Mouse (Mus musculus) midbrain, embryonic 11.5 days (tissue): ENCODE results near the gene Gm11172. TPM values are rescaled to one million over a fixed set of nuclear protein-coding genes. Genes with fewer than 3 reads are reported as not detected.
A peak's percentile ranks its signal among the peaks of the same experiment; 100 is the strongest.

Experiments used
- ATAC-seq: fragments of 200-750 bp; cut with Nextera tagmentation; 2 replicates; pipeline ENCODE4 v1.8.0; 2017; ENCODE audit warnings: moderate TSS enrichment, moderate library complexity; ENCODE audit not compliant: low FRiP score
- DNase-seq: peaks from one replicate; pipeline ENCODE4 v3.0.0; 2015; ENCODE audit warnings: low spot score; ENCODE audit errors: missing footprints
- H3K27ac ChIP-seq: fragments of 300-500 bp; sonication (generic); 2 replicates; pipeline ENCODE4 v1.5.1; 2014; ENCODE audit warnings: low read depth, low read length
- H3K27me3 ChIP-seq: fragments of 300-500 bp; sonication (generic); 2 replicates; pipeline ENCODE4 v1.6.1; 2014; ENCODE audit warnings: mild to moderate bottlenecking, low read length, moderate library complexity, mixed read lengths; ENCODE audit not compliant: control insufficient read depth, insufficient read depth
- H3K36me3 ChIP-seq: fragments of 300-500 bp; sonication (generic); 2 replicates; pipeline ENCODE4 v1.6.1; 2014; ENCODE audit warnings: mild to moderate bottlenecking, low read length, moderate library complexity, mixed read lengths; ENCODE audit not compliant: control insufficient read depth, insufficient read depth
- H3K4me1 ChIP-seq: fragments of 300-500 bp; sonication (generic); 2 replicates; pipeline ENCODE4 v1.6.1; 2014; ENCODE audit warnings: low read length; ENCODE audit not compliant: control insufficient read depth, insufficient read depth
- H3K4me2 ChIP-seq: fragments of 300-500 bp; sonication (generic); 2 replicates; pipeline ENCODE4 v1.6.1; 2014; ENCODE audit warnings: mild to moderate bottlenecking, moderate library complexity
- H3K4me3 ChIP-seq: fragments of 300-500 bp; sonication (generic); 2 replicates; pipeline ENCODE4 v1.5.1; 2014; ENCODE audit warnings: low read depth, low read length
- H3K9ac ChIP-seq: fragments of 300-500 bp; sonication (generic); 2 replicates; pipeline ENCODE4 v1.6.1; 2014; ENCODE audit warnings: low read length
- H3K9me3 ChIP-seq: fragments of 300-500 bp; sonication (generic); 2 replicates; pipeline ENCODE4 v1.6.1; 2016; ENCODE audit warnings: low read length; ENCODE audit not compliant: control insufficient read depth
- WGBS: fragments of 180-500 bp; shearing (Covaris S2); extraction: QIAGEN DNeasy Blood & Tissue Kit; methylation state at CpG from one replicate; pipeline ENCODE4 v1.1.7; 2014; 5-methylcytosine and 5-hydroxymethylcytosine counted together
- polyA plus RNA-seq: library from polyadenylated mRNA; unstranded; fragments of >200 nt; fragmentation: Nextera tagmentation; extraction: Ambion mirVana; gene quantifications from 2 replicates; pipeline ENCODE4 v1.2.1, GENCODE M21; 2014

Gm11172 gene
- polyA plus RNA-seq, 1 experiment from 2014 or later = not detected

DNA sequence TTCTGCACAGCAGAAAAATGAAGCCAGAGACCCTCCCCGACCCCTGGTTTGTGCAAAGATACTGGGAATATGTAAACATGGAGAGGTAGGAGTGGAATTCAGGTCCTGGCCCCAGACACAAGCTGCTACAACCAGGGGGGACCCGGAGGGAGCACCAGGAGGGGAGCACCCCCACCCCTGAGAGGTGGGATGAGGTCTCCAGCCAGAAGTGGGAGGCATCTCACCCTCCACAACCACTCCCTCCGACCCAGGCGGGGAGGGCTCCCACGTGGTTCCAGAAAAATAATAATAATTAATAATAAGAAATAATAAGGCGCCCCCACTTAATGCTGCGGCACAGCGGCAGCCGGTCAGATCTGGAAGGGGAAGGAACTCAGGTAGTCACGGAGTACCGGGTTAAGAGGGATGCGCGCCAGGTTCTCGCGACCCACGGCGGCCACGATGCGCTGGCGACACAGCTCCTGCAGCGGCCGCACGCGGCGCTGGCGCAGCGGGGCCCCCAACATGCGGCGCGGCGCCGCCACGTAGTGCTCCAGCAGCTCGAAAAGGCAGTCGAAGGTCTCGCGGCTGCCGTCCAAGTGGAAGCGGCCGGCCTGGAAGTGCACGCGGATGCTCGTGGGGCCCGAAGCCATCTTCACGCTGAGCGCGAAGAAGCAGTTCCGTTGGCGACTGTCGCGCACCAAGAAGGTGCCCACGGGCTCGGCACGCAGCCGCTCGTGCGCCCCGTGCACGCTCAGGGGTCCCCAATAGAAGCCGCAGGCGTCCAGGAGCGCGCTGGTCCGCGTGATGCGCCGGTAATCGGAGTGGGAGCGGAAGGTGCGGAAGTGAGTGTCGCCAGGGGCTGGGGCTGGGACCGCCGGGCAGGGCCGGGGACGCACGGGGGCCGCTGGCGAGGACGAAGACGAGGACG is 28.6 kb upstream of the Gm11172 start:
- H3K27ac ChIP-seq = no peak overlapping the region
- no peaks in the 10 kb centered on the region for H3K9me3 ChIP-seq
- H3K4me2 ChIP-seq = peak overlapping the region; percentile 99
- H3K36me3 ChIP-seq = no peaks in the 10 kb centered on the region
- WGBS = 3% methylated on average over 81 of the region's 81 CpGs
- H3K4me1 ChIP-seq = peaks cover 10% of the 10 kb centered on the region
- ATAC-seq (no peak), DNase-seq (peak; percentile 94)
- H3K27me3 ChIP-seq = peaks cover 15% of the 10 kb centered on the region
- H3K9ac ChIP-seq = peak overlapping the region; percentile 76
- peak overlapping the region; percentile 71 for H3K4me3 ChIP-seq

DNA sequence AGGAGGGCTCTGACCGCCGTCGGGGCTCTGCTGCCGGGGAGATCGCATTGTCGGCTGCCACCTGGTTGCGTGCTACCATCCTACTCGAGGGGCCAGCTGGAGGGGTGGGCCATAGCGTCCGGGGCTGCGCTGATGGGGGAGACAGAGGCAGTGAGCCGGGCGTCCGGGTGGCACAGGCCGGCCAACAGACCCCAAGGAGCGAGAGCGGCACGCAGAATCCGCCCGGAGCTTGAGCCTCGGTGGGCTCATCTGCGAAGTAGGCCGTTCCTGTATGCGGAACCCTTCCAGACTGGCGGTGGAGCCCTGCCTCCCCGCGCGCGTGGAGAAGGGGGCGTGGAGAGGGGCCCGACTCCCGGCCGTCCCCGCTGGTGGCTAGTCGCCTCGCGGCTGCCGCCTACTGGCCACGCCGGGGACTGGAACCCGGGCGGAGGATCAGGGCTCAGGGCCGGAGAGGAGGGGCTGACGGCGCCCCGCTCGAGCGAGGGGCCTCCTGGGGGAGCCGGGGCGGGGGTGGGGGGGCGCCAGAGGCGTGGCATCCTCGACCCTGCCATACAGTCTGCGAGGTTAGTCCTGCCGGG is 27.8 kb upstream of the Gm11172 start:
- Histone ChIP-seq H3K36me3 (no peaks in the 10 kb centered on the region), H3K27ac (peak overlapping the region; percentile 67), H3K4me2 (peak overlapping the region; percentile 99), H3K9ac (peak overlapping the region; percentile 76), H3K9me3 (no peaks in the 10 kb centered on the region), H3K4me3 (peak overlapping the region; percentile 71), H3K27me3 (peaks cover 15% of the 10 kb centered on the region), H3K4me1 (peaks cover 10% of the 10 kb centered on the region)
- WGBS = under 1% methylated on average over 47 of the region's 55 CpGs
- ATAC-seq (peak; percentile 79), DNase-seq (peak; percentile 100)

DNA sequence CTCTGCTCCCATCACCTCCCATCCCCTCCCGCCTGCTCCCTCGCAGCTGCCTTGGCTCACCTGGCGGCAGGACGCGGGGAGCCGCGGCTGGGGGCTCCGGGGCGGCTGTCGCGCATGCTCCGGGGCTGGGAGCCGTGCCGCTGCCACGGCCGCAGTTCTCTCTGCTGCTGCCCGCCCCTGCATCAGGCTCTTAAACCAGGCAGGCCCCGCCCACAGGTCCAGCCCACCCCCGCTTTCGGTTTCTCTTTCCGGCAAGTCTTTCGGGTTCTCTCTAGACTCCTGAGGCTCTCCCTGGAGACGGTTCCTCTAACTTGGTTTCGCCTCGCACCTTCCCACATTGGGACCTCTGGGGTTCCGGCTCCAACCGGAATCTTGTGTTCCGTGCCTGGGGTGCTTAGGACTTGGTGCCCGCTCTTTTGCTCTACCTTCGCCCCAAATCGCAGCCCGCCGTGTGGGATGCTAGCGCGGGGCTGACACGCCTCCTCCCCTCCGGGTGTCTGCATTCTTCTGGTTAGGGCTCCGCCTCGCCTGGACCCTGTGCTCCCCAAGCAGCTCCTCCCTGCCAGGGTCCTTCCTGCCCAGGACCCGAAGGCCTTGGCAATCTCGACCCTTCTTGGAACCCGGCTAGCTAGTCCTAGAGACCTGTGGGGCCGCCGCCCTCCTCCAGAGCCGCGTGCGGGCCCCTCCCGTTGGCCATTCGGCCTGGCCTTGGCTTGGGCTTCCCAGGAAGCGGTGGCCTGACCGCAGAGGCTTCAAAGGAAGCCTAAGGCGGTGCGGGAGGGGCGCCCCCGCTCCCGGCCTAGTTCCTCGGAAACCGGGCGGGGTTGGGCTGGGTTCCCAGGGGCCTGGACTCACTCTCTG is 27.1 kb upstream of the Gm11172 start, which contains the start of gene Socs1:
TSS of gene Socs1 (minus strand) at position 166 of the 861 bp plus-strand sequence.
- H3K9ac ChIP-seq = peak within 1 kb of the TSS; percentile 76
- peaks cover 15% of the 10 kb centered on the region for H3K27me3 ChIP-seq
- ATAC-seq (peak; percentile 86), DNase-seq (peak; percentile 99)
- peak within 1 kb of the TSS; percentile 71 for H3K4me3 ChIP-seq
- under 1% methylated on average over 56 of the region's 59 CpGs for WGBS
- no peaks in the 10 kb centered on the region for H3K36me3 ChIP-seq
- H3K9me3 ChIP-seq = no peaks in the 10 kb centered on the region
- peak within 1 kb of the TSS; percentile 67 for H3K27ac ChIP-seq
- peak within 1 kb of the TSS; percentile 99 for H3K4me2 ChIP-seq
- peaks cover 10% of the 10 kb centered on the region for H3K4me1 ChIP-seq

DNA sequence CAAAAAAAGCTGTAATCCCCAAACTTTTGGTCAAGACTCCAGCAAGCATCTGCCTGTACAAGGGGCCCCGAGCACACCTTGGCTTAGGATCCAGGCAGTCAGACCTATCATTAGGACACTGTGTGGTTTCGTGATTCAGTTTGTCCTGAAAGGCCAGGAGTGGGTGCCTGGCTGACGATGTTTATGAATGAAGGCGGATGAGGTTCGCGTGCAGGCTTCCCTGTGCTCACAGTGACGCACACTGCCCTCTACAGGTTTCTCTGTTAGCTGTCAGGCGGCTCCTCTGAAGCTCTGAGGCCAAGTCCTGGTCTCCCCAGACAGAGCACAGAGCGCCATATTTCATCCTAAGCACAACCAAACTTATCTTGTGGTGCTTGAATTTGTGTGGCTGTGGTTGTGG is 26.4 kb upstream of the Gm11172 start:
- H3K4me2 ChIP-seq = peak overlapping the region; percentile 99
- H3K9me3 ChIP-seq = no peaks in the 10 kb centered on the region
- 2% methylated on average over 9 of the region's 9 CpGs for WGBS
- H3K27ac ChIP-seq = no peak overlapping the region; the same call in 1 of the 2 replicates
- peak; percentile 36 for ATAC-seq
- peaks cover 10% of the 10 kb centered on the region for H3K4me1 ChIP-seq
- DNase-seq = peak; percentile 97
- H3K9ac ChIP-seq = peak overlapping the region; percentile 76
- H3K4me3 ChIP-seq = peak overlapping the region; percentile 71
- peaks cover 15% of the 10 kb centered on the region for H3K27me3 ChIP-seq
- no peaks in the 10 kb centered on the region for H3K36me3 ChIP-seq

DNA sequence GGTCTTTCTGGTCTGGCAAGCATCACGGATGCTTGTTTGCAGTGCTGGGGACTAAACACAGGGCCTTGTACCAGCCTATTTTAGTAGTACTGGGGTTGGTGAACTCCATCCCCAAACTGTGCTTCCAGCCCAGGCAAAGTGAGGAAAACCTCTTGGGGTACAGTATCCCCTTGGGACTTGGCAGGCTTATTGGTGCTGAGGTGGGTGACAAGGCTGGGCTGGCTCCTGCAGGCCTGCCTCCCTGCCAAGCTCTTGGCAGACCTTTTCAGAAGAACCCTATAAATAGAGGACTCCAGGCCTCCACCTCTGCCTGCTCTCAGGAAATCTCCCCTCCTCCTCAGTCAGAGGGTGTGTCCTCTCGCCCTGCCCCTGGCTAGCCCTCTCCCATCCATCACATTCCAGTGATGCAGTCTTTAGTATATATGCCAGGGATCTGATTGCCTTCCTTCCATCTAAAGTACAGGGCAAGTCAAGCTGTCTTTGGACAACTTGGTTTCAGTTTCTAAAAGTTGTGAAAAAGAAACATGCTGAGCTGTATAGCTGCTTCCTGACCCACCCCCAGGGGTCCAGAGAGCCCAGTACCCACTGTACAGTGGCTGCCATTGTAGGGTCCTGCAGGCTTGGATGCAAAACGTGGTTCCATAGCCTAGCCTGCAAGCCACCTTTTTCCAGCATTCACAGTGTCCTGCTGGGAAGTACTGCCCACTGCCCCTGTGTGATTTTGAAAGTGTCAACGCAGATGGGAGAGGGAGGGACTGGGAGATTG is 25.8 kb upstream of the Gm11172 start:
- no peaks in the 10 kb centered on the region for H3K9me3 ChIP-seq
- no peak overlapping the region for H3K9ac ChIP-seq
- no peak for ATAC-seq
- no peak overlapping the region for H3K27ac ChIP-seq
- H3K4me3 ChIP-seq = no peak overlapping the region
- H3K36me3 ChIP-seq = no peaks in the 10 kb centered on the region
- peaks cover 10% of the 10 kb centered on the region for H3K4me1 ChIP-seq
- peaks cover 15% of the 10 kb centered on the region for H3K27me3 ChIP-seq
- no peak overlapping the region for H3K4me2 ChIP-seq
- WGBS = 67% methylated on average over 4 of the region's 4 CpGs
- no peak for DNase-seq

DNA sequence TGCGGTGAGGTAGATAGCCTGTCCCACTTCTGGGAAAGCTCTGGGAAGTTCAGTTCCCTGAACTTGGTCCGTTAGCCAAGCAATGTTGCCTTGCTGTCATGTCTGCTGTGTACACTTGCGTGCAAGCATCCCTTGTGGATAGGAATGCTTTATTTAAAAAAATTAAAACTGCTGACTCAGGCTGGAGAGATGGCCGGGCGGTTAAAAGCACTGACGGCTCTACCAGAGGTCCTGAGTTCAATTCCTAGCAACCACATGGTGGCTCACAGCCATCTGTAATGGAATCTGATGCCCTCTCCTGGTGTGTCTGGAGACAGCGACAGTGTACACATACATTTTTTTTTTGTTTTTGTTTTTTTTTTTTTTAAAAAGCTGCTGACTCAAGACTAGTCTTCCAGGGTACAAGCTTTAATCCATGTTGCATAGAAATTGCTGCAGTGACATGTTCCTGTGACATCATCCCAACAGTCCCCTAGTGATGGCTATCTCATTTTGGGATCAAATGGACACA is 25.1 kb upstream of the Gm11172 start:
- peaks cover 15% of the 10 kb centered on the region for H3K27me3 ChIP-seq
- WGBS = 89% methylated on average over 7 of the region's 7 CpGs
- no peak overlapping the region for H3K27ac ChIP-seq
- no peak overlapping the region for H3K4me3 ChIP-seq
- no peaks in the 10 kb centered on the region for H3K9me3 ChIP-seq
- no peak overlapping the region for H3K9ac ChIP-seq
- H3K4me2 ChIP-seq = no peak overlapping the region
- H3K4me1 ChIP-seq = peaks cover 9% of the 10 kb centered on the region
- ATAC-seq (no peak), DNase-seq (no peak)
- H3K36me3 ChIP-seq = no peaks in the 10 kb centered on the region

DNA sequence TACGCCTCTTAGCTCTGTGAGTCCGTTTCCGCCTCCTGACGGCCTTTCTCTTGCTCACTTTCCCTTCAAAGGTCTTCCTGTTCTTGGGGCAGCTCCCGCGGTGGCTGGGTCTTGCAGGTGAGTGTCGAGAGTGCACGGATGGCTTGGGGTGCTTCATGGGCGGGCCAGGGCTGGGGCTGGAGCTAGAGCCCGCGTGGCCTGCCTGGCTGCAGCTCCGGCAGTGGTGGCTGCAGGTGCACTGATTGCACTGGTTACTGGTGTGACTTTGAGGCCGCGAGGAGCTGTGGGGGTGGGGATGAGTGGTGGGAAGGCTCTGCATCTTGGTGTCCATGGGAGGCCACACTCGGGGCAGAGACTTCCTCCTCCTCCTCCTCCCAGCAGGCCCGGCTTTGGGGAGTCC is 24.4 kb upstream of the Gm11172 start, which contains the start of gene Tnp2:
TSS of gene Tnp2 (minus strand) at position 390 of the 400 bp plus-strand sequence.
- H3K4me2 ChIP-seq = no peak within 1 kb of the TSS
- 51% methylated on average over 16 of the region's 16 CpGs for WGBS
- DNase-seq = no peak
- peaks cover 12% of the 10 kb centered on the region for H3K27me3 ChIP-seq
- no peak within 1 kb of the TSS for H3K27ac ChIP-seq
- H3K36me3 ChIP-seq = no peaks in the 10 kb centered on the region
- H3K4me1 ChIP-seq = peaks cover 7% of the 10 kb centered on the region
- ATAC-seq = no peak
- H3K4me3 ChIP-seq = no peak within 1 kb of the TSS
- H3K9me3 ChIP-seq = no peaks in the 10 kb centered on the region
- no peak within 1 kb of the TSS for H3K9ac ChIP-seq

DNA sequence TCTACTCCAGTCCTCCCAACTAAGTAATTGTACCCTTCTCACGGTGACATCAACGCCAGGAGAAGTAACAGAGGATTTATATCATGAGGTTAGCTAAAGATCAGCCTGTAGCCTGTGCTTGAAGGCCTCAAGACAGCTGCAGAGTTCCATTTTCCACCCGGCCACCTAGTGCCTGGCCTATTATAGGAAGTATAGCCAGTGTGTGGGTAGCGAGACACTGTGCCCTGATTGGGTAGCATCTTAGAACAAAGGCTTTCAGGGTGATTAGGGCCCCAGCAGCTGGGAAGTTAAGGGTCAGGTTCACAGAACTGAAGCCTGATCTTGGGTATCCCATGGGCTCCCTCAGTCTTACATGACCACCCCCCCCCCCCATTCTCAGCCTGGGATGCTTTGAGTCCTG is 23.8 kb upstream of the Gm11172 start:
- Histone ChIP-seq H3K9me3 (no peaks in the 10 kb centered on the region), H3K4me3 (no peak overlapping the region), H3K27me3 (peaks cover 9% of the 10 kb centered on the region), H3K4me2 (no peak overlapping the region), H3K27ac (no peak overlapping the region), H3K4me1 (peaks cover 7% of the 10 kb centered on the region), H3K36me3 (no peaks in the 10 kb centered on the region), H3K9ac (no peak overlapping the region)
- ATAC-seq (no peak), DNase-seq (no peak)
- 64% methylated on average over 4 of the region's 4 CpGs for WGBS
